Mouse (Mus musculus): ENCODE data around the gene Sgpl1. TPM values are rescaled to one million over a fixed set of nuclear protein-coding genes. Genes with fewer than 3 reads are reported as not detected.

Gene Sgpl1
- polyA plus RNA-seq, 1 experiment from 2014 or later: 92.5 TPM

GRCm38 (mm10) chr10:61150616-61151015 is 3.1 kb upstream of the Sgpl1 start:
- Histone ChIP-seq H3K9me3 (no peaks in the 10 kb centered on the region), H3K4me1 (peaks cover 1% of the 10 kb centered on the region), H3K27ac (no peak overlapping the region), H3K4me2 (replicated peaks) (no peak overlapping the region), H3K9ac (no peak overlapping the region; the same call in 1 of the 2 replicates), H3K4me3 (no peak overlapping the region), H3K27me3 (no peaks in the 10 kb centered on the region), H3K36me3 (no peaks in the 10 kb centered on the region)
- ATAC-seq (ENCODE audit: insufficient number of reproducible peaks, insufficient read depth, low FRiP score, low TSS enrichment): no peak
- WGBS: 50% methylated on average over 6 of the region's 6 CpGs

GRCm38 (mm10) chr10:61149476-61149875 is 2.0 kb upstream of the Sgpl1 start:
- ATAC-seq (ENCODE audit: insufficient number of reproducible peaks, insufficient read depth, low FRiP score, low TSS enrichment): no peak
- Histone ChIP-seq H3K36me3 (no peaks in the 10 kb centered on the region), H3K4me3 (no peak overlapping the region), H3K4me2 (replicated peaks) (no peak overlapping the region), H3K9me3 (no peaks in the 10 kb centered on the region), H3K27ac (no peak overlapping the region), H3K27me3 (no peaks in the 10 kb centered on the region), H3K9ac (no peak overlapping the region), H3K4me1 (peaks cover 5% of the 10 kb centered on the region)
- 85% methylated on average over 3 of the region's 3 CpGs for WGBS

- no peak; the same call in 1 of the 2 replicates for ATAC-seq (ENCODE audit: insufficient number of reproducible peaks, insufficient read depth, low FRiP score, low TSS enrichment)
Observed at GRCm38 (mm10) chr10:61146807-61147156, 721 bp downstream of the Sgpl1 start.

GRCm38 (mm10) chr10:61146119-61146806 is 1.2 kb downstream of the Sgpl1 start:
- Histone ChIP-seq H3K27me3 (no peaks in the 10 kb centered on the region), H3K4me2 (replicated peaks) (peak overlapping the region; percentile 82), H3K27ac (peak overlapping the region; percentile 98), H3K36me3 (no peaks in the 10 kb centered on the region), H3K4me3 (peak overlapping the region; percentile 77), H3K4me1 (peaks cover 5% of the 10 kb centered on the region), H3K9me3 (no peaks in the 10 kb centered on the region), H3K9ac (peak overlapping the region; percentile 96)
- ATAC-seq (ENCODE audit: insufficient number of reproducible peaks, insufficient read depth, low FRiP score, low TSS enrichment): peak; percentile 68
- 0% methylated on average over 50 of the region's 53 CpGs for WGBS

More at GRCm38 (mm10) chr10:61146807-61147156, 721 bp downstream of the Sgpl1 start:
- Histone ChIP-seq H3K4me1 (peaks cover 5% of the 10 kb centered on the region), H3K9ac (peak overlapping the region; percentile 96), H3K27ac (peak overlapping the region; percentile 98), H3K27me3 (no peaks in the 10 kb centered on the region), H3K9me3 (no peaks in the 10 kb centered on the region), H3K36me3 (no peaks in the 10 kb centered on the region), H3K4me3 (peak overlapping the region; percentile 77), H3K4me2 (replicated peaks) (peak overlapping the region; percentile 82)
- WGBS: 0% methylated on average over 14 of the region's 14 CpGs

GRCm38 (mm10) chr10:61145766-61146118 is 1.8 kb downstream of the Sgpl1 start:
- peak overlapping the region; percentile 82 for H3K4me2 ChIP-seq (replicated peaks)
- 0% methylated on average over 3 of the region's 3 CpGs for WGBS
- ATAC-seq (ENCODE audit: insufficient number of reproducible peaks, insufficient read depth, low FRiP score, low TSS enrichment): no peak
- H3K4me1 ChIP-seq: peaks cover 5% of the 10 kb centered on the region
- H3K36me3 ChIP-seq: no peaks in the 10 kb centered on the region
- H3K27me3 ChIP-seq: no peaks in the 10 kb centered on the region
- H3K4me3 ChIP-seq: peak overlapping the region; percentile 77
- H3K9ac ChIP-seq: peak overlapping the region; percentile 96
- peak overlapping the region; percentile 98 for H3K27ac ChIP-seq
- H3K9me3 ChIP-seq: no peaks in the 10 kb centered on the region

GRCm38 (mm10) chr10:61143343-61143742 is 4.2 kb downstream of the Sgpl1 start:
- 93% methylated on average over 2 of the region's 2 CpGs for WGBS
- H3K27ac ChIP-seq: no peak overlapping the region
- H3K4me1 ChIP-seq: peaks cover 5% of the 10 kb centered on the region
- no peaks in the 10 kb centered on the region for H3K27me3 ChIP-seq
- no peak overlapping the region for H3K4me3 ChIP-seq
- H3K36me3 ChIP-seq: peaks cover 7% of the 10 kb centered on the region; the same call in 1 of the 2 replicates
- no peak overlapping the region for H3K4me2 ChIP-seq (replicated peaks)
- ATAC-seq (ENCODE audit: insufficient number of reproducible peaks, insufficient read depth, low FRiP score, low TSS enrichment): no peak
- H3K9me3 ChIP-seq: no peaks in the 10 kb centered on the region
- no peak overlapping the region for H3K9ac ChIP-seq

- WGBS: 79% methylated on average over 1 of the region's 1 CpGs
- no peak overlapping the region for H3K27ac ChIP-seq
- H3K9me3 ChIP-seq: no peaks in the 10 kb centered on the region
- H3K4me2 ChIP-seq (replicated peaks): no peak overlapping the region
- no peak overlapping the region for H3K9ac ChIP-seq
- ATAC-seq (ENCODE audit: insufficient number of reproducible peaks, insufficient read depth, low FRiP score, low TSS enrichment): no peak
- H3K4me1 ChIP-seq: no peaks in the 10 kb centered on the region
- no peak overlapping the region for H3K4me3 ChIP-seq
- H3K36me3 ChIP-seq: peaks cover 7% of the 10 kb centered on the region; the same call in 1 of the 2 replicates
- no peaks in the 10 kb centered on the region for H3K27me3 ChIP-seq
Observed at GRCm38 (mm10) chr10:61137567-61137966, 9.9 kb downstream of the Sgpl1 start.

- ATAC-seq (ENCODE audit: insufficient number of reproducible peaks, insufficient read depth, low FRiP score, low TSS enrichment): no peak
- WGBS: 59% methylated on average over 3 of the region's 3 CpGs
- H3K4me3 ChIP-seq: no peak overlapping the region
Observed at GRCm38 (mm10) chr10:61135226-61135839, 12.2 kb downstream of the Sgpl1 start.

GRCm38 (mm10) chr10:61134041-61134440 is 13.5 kb downstream of the Sgpl1 start:
- Histone ChIP-seq H3K4me2 (replicated peaks) (no peak overlapping the region), H3K36me3 (peaks cover 9% of the 10 kb centered on the region; the same call in 1 of the 2 replicates), H3K9ac (no peak overlapping the region), H3K27me3 (no peaks in the 10 kb centered on the region), H3K27ac (no peak overlapping the region), H3K4me1 (no peaks in the 10 kb centered on the region), H3K9me3 (no peaks in the 10 kb centered on the region), H3K4me3 (no peak overlapping the region)
- 80% methylated on average over 4 of the region's 4 CpGs for WGBS
- ATAC-seq (ENCODE audit: insufficient number of reproducible peaks, insufficient read depth, low FRiP score, low TSS enrichment): no peak

More at GRCm38 (mm10) chr10:61135226-61135839, 12.2 kb downstream of the Sgpl1 start:
- H3K9ac ChIP-seq: no peak overlapping the region
- H3K27me3 ChIP-seq: no peaks in the 10 kb centered on the region
- H3K4me1 ChIP-seq: no peaks in the 10 kb centered on the region
- no peak overlapping the region for H3K27ac ChIP-seq
- H3K36me3 ChIP-seq: peaks cover 13% of the 10 kb centered on the region; the same call in 1 of the 2 replicates
- no peaks in the 10 kb centered on the region for H3K9me3 ChIP-seq
- no peak overlapping the region for H3K4me2 ChIP-seq (replicated peaks)

GRCm38 (mm10) chr10:61130959-61131358 is 16.5 kb downstream of the Sgpl1 start:
- Histone ChIP-seq H3K4me1 (no peaks in the 10 kb centered on the region), H3K9ac (no peak overlapping the region), H3K36me3 (peaks cover 15% of the 10 kb centered on the region; the same call in 1 of the 2 replicates), H3K4me2 (replicated peaks) (no peak overlapping the region), H3K27me3 (no peaks in the 10 kb centered on the region), H3K4me3 (no peak overlapping the region), H3K27ac (no peak overlapping the region), H3K9me3 (no peaks in the 10 kb centered on the region)
- ATAC-seq (ENCODE audit: insufficient number of reproducible peaks, insufficient read depth, low FRiP score, low TSS enrichment): no peak
- 81% methylated on average over 3 of the region's 3 CpGs for WGBS

- Histone ChIP-seq H3K4me1 (no peaks in the 10 kb centered on the region), H3K9ac (no peak overlapping the region), H3K36me3 (peaks cover 15% of the 10 kb centered on the region; the same call in 1 of the 2 replicates), H3K27me3 (no peaks in the 10 kb centered on the region), H3K4me2 (replicated peaks) (no peak overlapping the region), H3K4me3 (no peak overlapping the region), H3K9me3 (no peaks in the 10 kb centered on the region), H3K27ac (no peak overlapping the region)
- 79% methylated on average over 1 of the region's 1 CpGs for WGBS
- no peak for ATAC-seq (ENCODE audit: insufficient number of reproducible peaks, insufficient read depth, low FRiP score, low TSS enrichment)
Observed at GRCm38 (mm10) chr10:61128701-61129365, 18.7 kb downstream of the Sgpl1 start.

- H3K36me3 ChIP-seq: peaks cover 20% of the 10 kb centered on the region
Observed at GRCm38 (mm10) chr10:61124462-61124861, 23.0 kb downstream of the Sgpl1 start.

More at GRCm38 (mm10) chr10:61124462-61124861, 23.0 kb downstream of the Sgpl1 start:
- Histone ChIP-seq H3K27ac (no peak overlapping the region), H3K27me3 (no peaks in the 10 kb centered on the region), H3K4me3 (no peak overlapping the region), H3K4me2 (replicated peaks) (no peak overlapping the region), H3K4me1 (no peaks in the 10 kb centered on the region), H3K9me3 (no peaks in the 10 kb centered on the region), H3K9ac (no peak overlapping the region)
- WGBS: 91% methylated on average over 2 of the region's 2 CpGs
- ATAC-seq (ENCODE audit: insufficient number of reproducible peaks, insufficient read depth, low FRiP score, low TSS enrichment): no peak
